Mouse (Mus musculus) lung, adult 2 months (tissue): ENCODE measurements around the gene Mmd2.

Experiments used
- CTCF ChIP-seq: fragments of 200-500 bp; IDR thresholded peaks from 2 replicates; pipeline ENCODE4 v1.5.1; 2011; ENCODE audit warnings: mild to moderate bottlenecking, low read length, control low read depth; ENCODE audit not compliant: insufficient read depth
- POLR2A ChIP-seq: fragments of 200-500 bp; IDR thresholded peaks from 2 replicates; pipeline ENCODE4 v1.6.1; 2011; ENCODE audit warnings: low read depth, mild to moderate bottlenecking, control low read depth, low read length, borderline replicate concordance; ENCODE audit errors: extremely low read depth

DNA sequence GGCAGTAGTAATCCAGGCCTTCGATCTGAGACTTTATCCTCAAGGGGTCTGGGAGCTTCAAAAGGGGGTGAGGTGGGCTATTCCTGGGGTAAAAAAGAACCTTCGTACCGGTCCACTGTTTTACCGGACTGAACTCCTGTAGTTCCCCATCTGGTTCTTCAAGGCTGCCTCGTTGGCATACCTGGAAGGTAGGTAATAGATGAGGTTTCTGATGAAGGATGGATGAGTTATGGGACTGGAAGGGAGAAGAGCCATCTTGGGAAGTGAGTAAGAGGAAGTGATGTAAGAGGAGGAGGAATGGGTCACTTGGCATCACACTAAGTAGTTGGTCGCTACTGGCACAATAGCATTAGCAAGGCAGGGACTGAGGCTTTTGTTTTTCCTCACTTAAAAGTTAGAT is 21.6 kb upstream of the Mmd2 start:
- no peak for TF ChIP-seq CTCF
- TF ChIP-seq POLR2A, result no peak
